Mouse (Mus musculus) adrenal gland, postnatal 10 days (tissue): Measurements from ENCODE around the gene Dpp8. TPM values are rescaled to one million over a fixed set of nuclear protein-coding genes. Genes with fewer than 3 reads are reported as not detected.
"Not testable (repeated sequence)": the region's sequence is repeated elsewhere in the genome, so short reads cannot be mapped to it uniquely, and the experiment has no call there.

Experiments
- DNase-seq: peaks from one replicate; pipeline ENCODE4 v3.0.0; 2021; ENCODE audit warnings: mixed read lengths
- total RNA-seq, 2 experiments: library from RNA; stranded (reverse); gene quantifications; 2 replicates each; pipeline ENCODE4 v1.2.3; 2021

The Dpp8 gene
- total RNA-seq, 2 experiments from 2014 or later = 74.0 to 86.7 TPM

- no peak for DNase-seq
These were observed 10.2 kb upstream of the Dpp8 start for GRCm38 (mm10) chr9:65021887-65022579.

GRCm38 (mm10) chr9:65022580-65023135 is 9.6 kb upstream of the Dpp8 start:
- peak; percentile 79 for DNase-seq

GRCm38 (mm10) chr9:65023447-65023846 is 8.8 kb upstream of the Dpp8 start:
- DNase-seq = no peak

GRCm38 (mm10) chr9:65027241-65027640 is 5.0 kb upstream of the Dpp8 start:
- no peak for DNase-seq

GRCm38 (mm10) chr9:65028313-65028712 is 3.9 kb upstream of the Dpp8 start:
- DNase-seq = no peak

- DNase-seq = not testable (repeated sequence)
These were observed 859 bp upstream of the Dpp8 start for GRCm38 (mm10) chr9:65031355-65031754.

GRCm38 (mm10) chr9:65031894-65032268 is 333 bp upstream of the Dpp8 start:
- no peak for DNase-seq

GRCm38 (mm10) chr9:65036456-65036855 is 4.2 kb downstream of the Dpp8 start:
- DNase-seq = peak; percentile 75

- DNase-seq = no peak
These were observed 4.6 kb downstream of the Dpp8 start for GRCm38 (mm10) chr9:65036861-65037260.

GRCm38 (mm10) chr9:65041430-65041829 is 9.2 kb downstream of the Dpp8 start:
- no peak for DNase-seq

- DNase-seq = no peak
These were observed 14.8 kb downstream of the Dpp8 start for GRCm38 (mm10) chr9:65046993-65047392.

- DNase-seq = no peak
These were observed 17.2 kb downstream of the Dpp8 start for GRCm38 (mm10) chr9:65049422-65049821.

GRCm38 (mm10) chr9:65050981-65051380 is 18.8 kb downstream of the Dpp8 start:
- no peak for DNase-seq

- DNase-seq = no peak
These were observed 32.0 kb downstream of the Dpp8 start for GRCm38 (mm10) chr9:65064251-65064650.

- DNase-seq = no peak
These were observed 38.4 kb downstream of the Dpp8 start for GRCm38 (mm10) chr9:65070587-65070986.

- no peak for DNase-seq
These were observed 41.3 kb downstream of the Dpp8 start for GRCm38 (mm10) chr9:65073555-65073954.

- no peak for DNase-seq
These were observed 42.0 kb downstream of the Dpp8 start for GRCm38 (mm10) chr9:65074251-65074650.

GRCm38 (mm10) chr9:65074855-65075493 is 42.8 kb downstream of the Dpp8 start:
- DNase-seq = no peak

GRCm38 (mm10) chr9:65077536-65077935 is 45.3 kb downstream of the Dpp8 start:
- peak; percentile 59 for DNase-seq

GRCm38 (mm10) chr9:65080141-65080540 is 47.9 kb downstream of the Dpp8 start:
- not testable (repeated sequence) for DNase-seq

- no peak for DNase-seq
These were observed 51.0 kb downstream of the Dpp8 start for GRCm38 (mm10) chr9:65083075-65083765.

- DNase-seq = peak; percentile 54
These were observed 52.1 kb downstream of the Dpp8 start for GRCm38 (mm10) chr9:65084198-65084807.

- no peak for DNase-seq
These were observed 53.1 kb downstream of the Dpp8 start for GRCm38 (mm10) chr9:65085270-65085669.
